Mouse (Mus musculus): ENCODE data around the gene Pcyt1a. TPM values are rescaled to one million over a fixed set of nuclear protein-coding genes. Genes with fewer than 3 reads are reported as not detected.
A peak's percentile ranks its signal among the peaks of the same experiment; 100 is the strongest.
"Not testable (repeated sequence)": the region's sequence is repeated elsewhere in the genome, so short reads cannot be mapped to it uniquely, and the experiment has no call there.

Gene Pcyt1a
- polyA plus RNA-seq, 1 experiment from 2014 or later, result 38.6 TPM

DNA sequence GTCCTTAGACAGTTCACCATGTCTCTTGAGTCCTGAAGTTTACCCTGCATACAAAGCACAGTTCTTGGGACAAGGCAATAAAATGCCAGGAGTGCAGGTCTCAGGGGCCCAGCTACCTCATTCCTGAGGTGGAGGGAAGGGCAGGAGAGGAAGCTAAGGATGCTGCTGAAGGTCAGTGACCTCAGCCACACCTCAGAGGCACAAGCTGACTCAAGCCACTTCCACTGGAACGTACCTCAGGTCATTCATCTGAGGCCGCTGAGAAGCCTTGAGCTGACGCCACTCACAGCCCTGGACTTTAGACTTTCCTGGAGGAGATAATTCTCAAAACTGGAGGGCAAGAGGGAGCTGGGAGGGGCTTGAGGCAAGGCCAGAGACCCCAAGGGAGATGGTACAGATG is 58.2 kb downstream of the Pcyt1a start:
- Histone ChIP-seq H3K27ac (no peak overlapping the region), H3K27me3 (ENCODE audit: insufficient read depth, poor library complexity, severe bottlenecking) (no peaks in the 10 kb centered on the region; the same call in 1 of the 2 replicates), H3K9me3 (no peaks in the 10 kb centered on the region), H3K4me1 (replicated peaks) (peaks cover 22% of the 10 kb centered on the region), H3K36me3 (no peaks in the 10 kb centered on the region), H3K4me3 (no peak overlapping the region)
- WGBS, result 94% methylated on average over 3 of the region's 3 CpGs
- no peak for DNase-seq (ENCODE audit: low spot score)

GRCm38 (mm10) chr16:32494371-32494770 is 63.6 kb downstream of the Pcyt1a start:
- not testable (repeated sequence) for DNase-seq (ENCODE audit: low spot score); H3K9me3 ChIP-seq; H3K27ac ChIP-seq; H3K4me3 ChIP-seq; H3K4me1 ChIP-seq (replicated peaks); H3K36me3 ChIP-seq
- 81% methylated on average over 6 of the region's 6 CpGs for WGBS
- peaks cover 12% of the 10 kb centered on the region; the same call in 1 of the 2 replicates for H3K27me3 ChIP-seq (ENCODE audit: insufficient read depth, poor library complexity, severe bottlenecking)

DNA sequence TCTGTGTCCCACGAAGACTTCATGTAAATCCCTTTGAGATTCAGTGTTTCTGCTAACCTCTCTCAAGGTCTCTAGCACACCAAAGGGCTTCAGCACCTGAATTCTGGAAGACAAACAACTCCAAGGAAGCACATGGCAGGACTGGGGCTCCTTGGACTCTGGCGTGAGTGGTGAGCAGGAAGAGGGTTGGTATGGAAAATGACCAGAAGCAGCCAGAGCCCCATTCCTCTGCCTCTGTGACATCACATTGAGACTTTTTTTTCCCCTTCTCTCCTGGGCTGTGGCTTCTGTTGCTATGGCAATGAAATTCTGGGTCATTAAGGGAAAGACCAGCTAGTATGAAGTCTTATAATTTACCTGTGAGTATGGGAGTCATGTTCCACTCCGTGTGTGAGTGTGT is 65.2 kb downstream of the Pcyt1a start, which contains the start of gene Zdhhc19:
TSS of gene Zdhhc19 (plus strand) at position 301 of the 400 bp plus-strand sequence.
- no peaks in the 10 kb centered on the region for H3K9me3 ChIP-seq
- no peak within 1 kb of the TSS for H3K4me3 ChIP-seq
- H3K36me3 ChIP-seq, result no peaks in the 10 kb centered on the region
- WGBS, result 82% methylated on average over 3 of the region's 3 CpGs
- DNase-seq (ENCODE audit: low spot score), result no peak
- H3K4me1 ChIP-seq (replicated peaks), result no peaks in the 10 kb centered on the region; the same call in 1 of the 2 replicates
- no peak within 1 kb of the TSS for H3K27ac ChIP-seq
- H3K27me3 ChIP-seq (ENCODE audit: insufficient read depth, poor library complexity, severe bottlenecking), result peaks cover 15% of the 10 kb centered on the region; the same call in 1 of the 2 replicates

- no peak for DNase-seq (ENCODE audit: low spot score)
- H3K9me3 ChIP-seq, result no peaks in the 10 kb centered on the region
- 57% methylated on average over 13 of the region's 13 CpGs for WGBS
- H3K36me3 ChIP-seq, result no peaks in the 10 kb centered on the region
- H3K4me1 ChIP-seq (replicated peaks), result no peaks in the 10 kb centered on the region; the same call in 1 of the 2 replicates
- no peak overlapping the region for H3K27ac ChIP-seq
- H3K4me3 ChIP-seq, result no peak overlapping the region
- peaks cover 15% of the 10 kb centered on the region; the same call in 1 of the 2 replicates for H3K27me3 ChIP-seq (ENCODE audit: insufficient read depth, poor library complexity, severe bottlenecking)
Measured at GRCm38 (mm10) chr16:32498996-32499395, 68.3 kb downstream of the Pcyt1a start.

DNA sequence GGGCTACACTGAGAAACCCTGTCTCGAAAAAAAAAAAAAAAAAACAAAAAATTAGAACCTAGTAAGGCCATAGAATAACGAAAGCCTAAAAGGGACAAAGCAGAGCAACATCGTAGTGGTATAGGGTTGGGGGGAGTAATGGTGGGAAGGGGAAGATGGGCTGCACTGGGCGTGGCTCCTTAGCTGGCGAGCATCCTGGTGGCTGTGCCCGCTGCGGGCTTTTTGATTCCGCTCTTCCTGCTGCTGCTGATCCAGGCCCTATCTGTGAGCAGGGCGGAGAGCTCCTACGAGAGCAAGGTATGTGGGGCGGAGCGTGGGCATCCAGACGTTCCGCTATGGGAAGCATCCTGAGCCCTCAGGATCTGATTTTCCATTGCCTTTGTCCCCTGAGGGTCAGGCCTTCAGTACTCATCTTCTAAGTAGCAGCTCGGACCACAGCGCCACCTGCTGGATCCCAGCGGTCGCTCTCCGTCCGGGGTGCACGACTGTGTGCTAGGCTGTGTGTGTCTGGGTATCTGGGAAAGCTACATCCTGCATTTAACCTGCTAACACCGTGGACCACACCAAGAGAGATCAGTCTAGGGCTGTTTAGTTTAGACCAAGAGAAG is 68.8 kb downstream of the Pcyt1a start:
- Histone ChIP-seq H3K27ac (peak overlapping the region; percentile 87), H3K9me3 (no peaks in the 10 kb centered on the region), H3K36me3 (no peaks in the 10 kb centered on the region), H3K27me3 (ENCODE audit: insufficient read depth, poor library complexity, severe bottlenecking) (peaks cover 15% of the 10 kb centered on the region; the same call in 1 of the 2 replicates), H3K4me3 (peak overlapping the region; percentile 50), H3K4me1 (replicated peaks) (no peaks in the 10 kb centered on the region; the same call in 1 of the 2 replicates)
- peak; percentile 91 for DNase-seq (ENCODE audit: low spot score)
- 9% methylated on average over 22 of the region's 22 CpGs for WGBS

- no peak for DNase-seq (ENCODE audit: low spot score)
- Histone ChIP-seq H3K27ac (no peak overlapping the region), H3K4me1 (replicated peaks) (peaks cover 8% of the 10 kb centered on the region; the same call in 1 of the 2 replicates), H3K27me3 (ENCODE audit: insufficient read depth, poor library complexity, severe bottlenecking) (peaks cover 15% of the 10 kb centered on the region; the same call in 1 of the 2 replicates), H3K36me3 (no peaks in the 10 kb centered on the region), H3K9me3 (no peaks in the 10 kb centered on the region), H3K4me3 (no peak overlapping the region)
- 88% methylated on average over 7 of the region's 7 CpGs for WGBS
Measured at GRCm38 (mm10) chr16:32501459-32501858, 70.7 kb downstream of the Pcyt1a start.

DNA sequence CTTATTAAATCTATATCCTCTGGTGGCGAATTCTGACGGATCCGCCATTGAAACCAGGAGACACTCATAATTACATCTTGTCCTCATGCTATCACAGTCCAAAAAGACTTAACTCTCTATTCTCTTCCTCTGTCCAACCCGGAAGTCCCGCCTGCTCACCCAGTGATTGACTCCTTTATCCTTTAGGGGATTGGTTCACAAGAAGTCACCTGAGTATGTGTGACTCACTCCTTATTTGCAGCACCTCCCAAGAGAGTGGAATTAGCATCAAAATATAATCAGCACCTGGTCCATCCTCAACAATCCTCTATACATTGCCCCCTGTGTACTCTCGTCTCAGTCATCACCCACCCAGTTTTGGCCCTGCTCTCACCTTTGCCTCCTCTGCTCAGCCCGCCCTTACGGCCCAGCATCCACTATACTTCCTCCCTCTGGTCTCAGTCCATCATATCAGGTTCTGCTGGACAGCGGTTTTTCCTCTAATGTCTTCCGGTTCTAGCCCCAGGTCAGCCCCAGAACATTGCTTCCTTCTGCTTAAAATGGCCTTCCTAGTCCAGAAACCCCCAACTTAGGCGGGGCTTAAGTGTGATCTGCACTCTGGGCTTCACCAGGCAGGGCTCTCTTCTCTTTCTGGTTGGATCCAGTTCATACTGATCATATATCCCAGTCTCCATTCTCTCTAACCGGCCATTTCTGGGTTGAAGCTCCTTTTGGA is 72.1 kb downstream of the Pcyt1a start:
- H3K27ac ChIP-seq, result no peak overlapping the region
- H3K9me3 ChIP-seq, result no peaks in the 10 kb centered on the region
- H3K27me3 ChIP-seq (ENCODE audit: insufficient read depth, poor library complexity, severe bottlenecking), result peaks cover 15% of the 10 kb centered on the region; the same call in 1 of the 2 replicates
- DNase-seq (ENCODE audit: low spot score), result no peak
- H3K4me1 ChIP-seq (replicated peaks), result peaks cover 14% of the 10 kb centered on the region; the same call in 1 of the 2 replicates
- H3K36me3 ChIP-seq, result no peaks in the 10 kb centered on the region
- no peak overlapping the region for H3K4me3 ChIP-seq
- WGBS, result 88% methylated on average over 12 of the region's 12 CpGs

- Histone ChIP-seq H3K9me3 (no peaks in the 10 kb centered on the region), H3K4me3 (no peak overlapping the region), H3K27ac (no peak overlapping the region), H3K27me3 (ENCODE audit: insufficient read depth, poor library complexity, severe bottlenecking) (peaks cover 11% of the 10 kb centered on the region; the same call in 1 of the 2 replicates), H3K36me3 (no peaks in the 10 kb centered on the region), H3K4me1 (replicated peaks) (peaks cover 21% of the 10 kb centered on the region; the same call in 1 of the 2 replicates)
- no peak for DNase-seq (ENCODE audit: low spot score)
- 77% methylated on average over 6 of the region's 6 CpGs for WGBS
Measured at GRCm38 (mm10) chr16:32503633-32504032, 72.9 kb downstream of the Pcyt1a start.

DNA sequence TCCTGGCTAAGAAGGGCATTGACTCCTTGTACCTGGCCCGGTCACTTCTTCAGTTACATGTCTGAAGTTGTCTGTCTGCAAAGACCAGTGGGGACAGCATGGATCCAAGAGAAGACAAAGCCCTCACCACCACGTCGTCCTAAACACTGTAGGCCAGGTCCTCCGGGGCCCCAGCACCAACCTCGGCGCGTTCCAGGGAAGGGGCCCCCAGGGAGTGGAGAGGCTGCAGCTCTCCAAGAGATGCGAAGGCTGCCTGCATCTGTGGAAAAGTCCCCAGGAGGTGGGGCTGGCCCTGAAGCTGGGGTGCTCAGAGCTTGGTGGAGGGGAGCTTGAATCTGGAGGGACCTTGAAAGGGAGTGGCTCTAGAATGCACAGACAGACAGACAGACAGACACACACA is 75.6 kb downstream of the Pcyt1a start:
- H3K27me3 ChIP-seq (ENCODE audit: insufficient read depth, poor library complexity, severe bottlenecking), result peaks cover 4% of the 10 kb centered on the region; the same call in 1 of the 2 replicates
- H3K4me1 ChIP-seq (replicated peaks), result peaks cover 41% of the 10 kb centered on the region
- H3K36me3 ChIP-seq, result no peaks in the 10 kb centered on the region
- 82% methylated on average over 8 of the region's 8 CpGs for WGBS
- no peak overlapping the region for H3K4me3 ChIP-seq
- no peaks in the 10 kb centered on the region for H3K9me3 ChIP-seq
- no peak overlapping the region for H3K27ac ChIP-seq
- DNase-seq (ENCODE audit: low spot score), result no peak

DNA sequence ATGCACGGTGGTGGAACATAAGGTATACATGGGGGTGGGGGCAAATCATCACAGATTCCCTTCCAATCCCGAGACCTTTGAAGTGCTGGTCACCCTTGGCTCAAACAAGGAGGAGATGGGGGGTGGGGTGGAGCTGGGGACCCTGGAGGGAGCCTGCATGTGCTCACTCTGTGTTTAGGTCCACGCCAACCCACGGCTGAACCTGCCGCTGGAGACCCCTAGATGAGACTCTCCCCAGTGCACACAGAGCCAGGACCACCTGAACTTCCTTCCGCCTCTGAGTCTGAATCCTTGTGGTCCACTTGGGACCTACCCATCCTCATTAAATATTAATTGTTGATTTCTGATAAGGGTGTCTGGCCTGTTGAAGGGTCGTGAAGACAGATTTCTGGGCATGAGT is 76.1 kb downstream of the Pcyt1a start:
- 83% methylated on average over 7 of the region's 7 CpGs for WGBS

DNA sequence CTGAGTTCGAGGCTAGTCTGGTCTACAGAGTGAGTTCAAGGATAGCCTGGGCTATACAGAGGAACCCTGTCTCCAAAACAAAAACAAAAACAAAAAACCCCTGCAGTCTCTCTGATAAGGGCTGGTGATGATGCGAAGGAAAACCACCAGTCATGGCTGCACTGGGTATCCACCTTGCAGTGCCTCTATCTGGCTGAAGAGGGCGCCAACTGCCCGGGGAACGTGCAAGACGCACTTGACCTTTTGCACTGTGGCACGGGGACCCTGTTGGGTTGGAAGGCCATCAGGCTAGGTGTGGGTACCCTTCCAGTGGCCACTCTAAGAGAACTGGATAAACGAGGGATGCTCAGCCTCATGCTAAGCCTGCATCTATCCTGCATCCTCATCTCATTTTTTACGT is 76.7 kb downstream of the Pcyt1a start:
- H3K4me3 ChIP-seq, result no peak overlapping the region
- 21% methylated on average over 9 of the region's 9 CpGs for WGBS

More for the DNA sequence above, 76.1 kb downstream of the Pcyt1a start:
- H3K27ac ChIP-seq, result no peak overlapping the region
- H3K4me3 ChIP-seq, result no peak overlapping the region
- DNase-seq (ENCODE audit: low spot score), result no peak
- H3K4me1 ChIP-seq (replicated peaks), result peaks cover 46% of the 10 kb centered on the region
- peaks cover 4% of the 10 kb centered on the region; the same call in 1 of the 2 replicates for H3K27me3 ChIP-seq (ENCODE audit: insufficient read depth, poor library complexity, severe bottlenecking)
- no peaks in the 10 kb centered on the region for H3K36me3 ChIP-seq
- H3K9me3 ChIP-seq, result no peaks in the 10 kb centered on the region

GRCm38 (mm10) chr16:32508035-32508434 is 77.3 kb downstream of the Pcyt1a start:
- H3K4me3 ChIP-seq, result no peak overlapping the region
- 83% methylated on average over 5 of the region's 5 CpGs for WGBS
- H3K4me1 ChIP-seq (replicated peaks), result peaks cover 52% of the 10 kb centered on the region
- H3K36me3 ChIP-seq, result no peaks in the 10 kb centered on the region
- H3K9me3 ChIP-seq, result no peaks in the 10 kb centered on the region
- peak overlapping the region; percentile 71; the same call in 1 of the 2 replicates for H3K27ac ChIP-seq
- H3K27me3 ChIP-seq (ENCODE audit: insufficient read depth, poor library complexity, severe bottlenecking), result peaks cover 4% of the 10 kb centered on the region; the same call in 1 of the 2 replicates
- no peak for DNase-seq (ENCODE audit: low spot score)

More for the DNA sequence above, 76.7 kb downstream of the Pcyt1a start:
- H3K9me3 ChIP-seq, result no peaks in the 10 kb centered on the region
- H3K4me1 ChIP-seq (replicated peaks), result peaks cover 49% of the 10 kb centered on the region
- peaks cover 4% of the 10 kb centered on the region; the same call in 1 of the 2 replicates for H3K27me3 ChIP-seq (ENCODE audit: insufficient read depth, poor library complexity, severe bottlenecking)
- DNase-seq (ENCODE audit: low spot score), result peak; percentile 72
- no peaks in the 10 kb centered on the region for H3K36me3 ChIP-seq
- 0 out of 2 replicates have a peak overlapping the region, but pooled peaks have one; percentile 45 for H3K27ac ChIP-seq
